Mouse (Mus musculus) neural tube, embryonic 12.5 days (tissue): ENCODE measurements around the gene Nagk. TPM values are rescaled to one million over a fixed set of nuclear protein-coding genes. Genes with fewer than 3 reads are reported as not detected.
"Not testable (repeated sequence)": the region's sequence is repeated elsewhere in the genome, so short reads cannot be mapped to it uniquely, and the experiment has no call there.

Source experiments
- ATAC-seq: fragments of 200-750 bp; cut with Nextera tagmentation; 2 replicates; pipeline ENCODE4 v1.8.0; 2017; ENCODE audit warnings: low read depth, mild to moderate bottlenecking, moderate TSS enrichment, moderate library complexity; ENCODE audit not compliant: low FRiP score
- H3K27ac ChIP-seq: fragments of 300-500 bp; sonication (generic); 2 replicates; pipeline ENCODE4 v1.5.1; 2016
- H3K27me3 ChIP-seq: fragments of 300-500 bp; sonication (generic); replicated peaks from 2 replicates; pipeline ENCODE4 v1.6.1; 2016; ENCODE audit warnings: mild to moderate bottlenecking
- H3K36me3 ChIP-seq: fragments of 300-500 bp; sonication (generic); 2 replicates; pipeline ENCODE4 v1.6.1; 2016; ENCODE audit warnings: mild to moderate bottlenecking
- H3K4me1 ChIP-seq: fragments of 300-500 bp; sonication (generic); 2 replicates; pipeline ENCODE4 v1.6.1; 2016
- H3K4me2 ChIP-seq: fragments of 300-500 bp; sonication (generic); replicated peaks from 2 replicates; pipeline ENCODE4 v1.6.1; 2016; ENCODE audit warnings: mild to moderate bottlenecking
- H3K4me3 ChIP-seq: fragments of 300-500 bp; sonication (generic); 2 replicates; pipeline ENCODE4 v1.5.1; 2016
- H3K9ac ChIP-seq: fragments of 300-500 bp; sonication (generic); 2 replicates; pipeline ENCODE4 v1.6.1; 2016; ENCODE audit warnings: mild to moderate bottlenecking
- H3K9me3 ChIP-seq: fragments of 300-500 bp; sonication (generic); 2 replicates; pipeline ENCODE4 v1.6.1; 2016; ENCODE audit warnings: mild to moderate bottlenecking
- WGBS: fragments of 180-500 bp; shearing (Covaris S2); methylation state at CpG from one replicate; pipeline ENCODE4 v1.1.7; 2016; 5-methylcytosine and 5-hydroxymethylcytosine counted together
- polyA plus RNA-seq: library from polyadenylated mRNA; unstranded; fragments of >200 nt; fragmentation: Nextera tagmentation; extraction: Ambion mirVana; gene quantifications from 2 replicates; pipeline ENCODE4 v1.2.1, GENCODE M21; 2016

Nagk gene
- polyA plus RNA-seq, 1 experiment from 2014 or later = 62.6 TPM

DNA sequence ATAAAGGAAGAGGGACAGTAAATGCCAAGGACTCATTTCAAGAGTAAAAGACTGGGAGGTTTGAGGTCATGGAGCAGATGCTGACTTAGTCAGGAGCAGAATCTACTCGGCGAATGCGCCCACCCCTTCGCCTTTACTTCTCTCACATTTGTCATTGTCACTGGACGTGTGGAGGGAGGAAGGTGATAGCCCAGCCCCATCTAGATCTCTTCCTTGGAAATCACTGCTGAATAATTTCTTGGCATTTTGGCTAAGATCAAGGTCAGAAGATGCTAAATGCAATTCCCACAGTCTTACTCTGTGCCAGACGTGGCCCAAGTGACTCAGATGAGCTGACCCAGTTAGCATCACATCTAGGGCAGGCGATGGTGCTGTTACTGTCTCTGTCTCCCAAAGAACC is 16.5 kb upstream of the Nagk start:
- H3K9me3 ChIP-seq = no peaks in the 10 kb centered on the region
- no peak for ATAC-seq
- peaks cover 2% of the 10 kb centered on the region; the same call in 1 of the 2 replicates for H3K36me3 ChIP-seq
- no peak overlapping the region for H3K27ac ChIP-seq
- H3K27me3 ChIP-seq = no peaks in the 10 kb centered on the region
- H3K9ac ChIP-seq = no peak overlapping the region
- 83% methylated on average over 7 of the region's 7 CpGs for WGBS
- H3K4me3 ChIP-seq = no peak overlapping the region
- no peak overlapping the region for H3K4me2 ChIP-seq
- H3K4me1 ChIP-seq = peaks cover 19% of the 10 kb centered on the region

DNA sequence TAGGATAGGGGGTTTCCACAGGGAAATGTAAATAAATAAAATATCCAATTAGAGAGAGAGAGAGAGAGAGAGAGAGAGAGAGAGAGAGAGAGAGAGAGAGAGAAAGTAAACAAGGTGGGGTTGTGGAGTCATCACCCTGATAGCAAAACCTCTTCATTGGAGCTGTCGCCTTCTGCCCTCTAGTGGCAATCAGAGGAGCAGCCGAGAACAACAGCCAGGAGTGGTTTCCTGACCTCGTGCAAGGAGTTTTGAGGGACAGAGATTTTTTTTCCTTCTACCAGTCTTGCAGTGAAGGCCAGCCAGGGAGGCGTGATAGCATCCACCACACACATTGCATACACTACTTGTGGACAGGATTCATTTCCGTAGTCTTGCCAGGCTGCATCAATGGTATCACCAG is 15.8 kb upstream of the Nagk start:
- H3K4me1 ChIP-seq = peaks cover 12% of the 10 kb centered on the region
- H3K36me3 ChIP-seq = no peaks in the 10 kb centered on the region
- ATAC-seq = no peak
- no peak overlapping the region for H3K4me2 ChIP-seq
- no peaks in the 10 kb centered on the region for H3K9me3 ChIP-seq
- no peak overlapping the region for H3K27ac ChIP-seq
- H3K4me3 ChIP-seq = no peak overlapping the region
- H3K9ac ChIP-seq = no peak overlapping the region
- 8% methylated on average over 5 of the region's 5 CpGs for WGBS
- H3K27me3 ChIP-seq = no peaks in the 10 kb centered on the region

GRCm38 (mm10) chr6:83786426-83786825 is 8.4 kb upstream of the Nagk start:
- no peak overlapping the region for H3K4me3 ChIP-seq
- ATAC-seq = no peak
- H3K36me3 ChIP-seq = no peaks in the 10 kb centered on the region
- H3K9me3 ChIP-seq = no peaks in the 10 kb centered on the region
- no peak overlapping the region for H3K9ac ChIP-seq
- H3K27me3 ChIP-seq = no peaks in the 10 kb centered on the region
- WGBS = 76% methylated on average over 3 of the region's 3 CpGs
- peaks cover 12% of the 10 kb centered on the region for H3K4me1 ChIP-seq
- H3K27ac ChIP-seq = no peak overlapping the region
- no peak overlapping the region for H3K4me2 ChIP-seq

DNA sequence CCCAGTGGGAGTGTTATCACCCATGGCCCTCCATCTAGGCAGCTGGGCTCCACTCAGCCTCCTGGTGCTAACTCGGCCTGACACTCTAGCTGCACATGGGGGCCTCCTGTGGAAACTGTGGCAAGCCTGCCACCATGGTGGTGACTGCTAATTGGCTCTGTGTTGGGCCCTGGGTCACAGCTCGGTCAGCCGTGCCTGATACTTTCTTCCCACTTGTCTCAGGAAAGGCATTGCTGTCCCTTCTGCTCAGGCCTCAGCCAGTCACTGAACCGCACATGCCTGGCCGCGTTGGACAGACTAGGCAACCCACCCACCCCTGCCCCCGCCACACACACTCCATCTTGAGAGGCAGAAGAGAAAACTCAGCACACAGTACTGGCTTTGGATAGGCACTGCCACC is 6.2 kb upstream of the Nagk start:
- Histone ChIP-seq H3K36me3 (no peaks in the 10 kb centered on the region), H3K9me3 (no peaks in the 10 kb centered on the region), H3K4me3 (no peak overlapping the region), H3K27me3 (no peaks in the 10 kb centered on the region), H3K27ac (no peak overlapping the region), H3K9ac (no peak overlapping the region), H3K4me1 (peaks cover 12% of the 10 kb centered on the region), H3K4me2 (no peak overlapping the region)
- peak; percentile 71; the same call in 1 of the 2 replicates for ATAC-seq
- WGBS = 38% methylated on average over 7 of the region's 7 CpGs

DNA sequence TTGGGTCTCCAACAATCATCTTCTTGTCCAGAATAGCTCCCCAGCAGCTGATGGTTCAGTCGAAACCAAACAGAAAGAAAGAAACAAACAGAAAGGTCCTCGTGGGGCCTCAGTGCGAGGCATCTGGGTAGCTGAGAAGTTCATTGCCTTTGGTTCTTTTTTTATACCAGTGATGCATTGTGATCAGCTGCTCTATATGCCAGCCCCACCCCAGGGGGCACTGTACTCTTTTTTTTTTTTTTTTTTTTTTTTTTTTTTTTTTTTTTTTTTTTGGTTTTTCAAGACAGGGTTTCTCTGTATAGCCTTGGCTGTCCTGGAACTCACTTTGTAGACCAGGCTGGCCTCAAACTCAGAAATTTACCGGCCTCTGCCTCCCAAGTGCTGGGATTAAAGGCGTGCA is 4.2 kb upstream of the Nagk start:
- H3K27me3 ChIP-seq, H3K27ac ChIP-seq, ATAC-seq, H3K9me3 ChIP-seq, H3K36me3 ChIP-seq, H3K4me3 ChIP-seq, H3K4me2 ChIP-seq, H3K9ac ChIP-seq: not testable (repeated sequence)
- WGBS = 79% methylated on average over 5 of the region's 5 CpGs
- H3K4me1 ChIP-seq = peaks cover 18% of the 10 kb centered on the region

DNA sequence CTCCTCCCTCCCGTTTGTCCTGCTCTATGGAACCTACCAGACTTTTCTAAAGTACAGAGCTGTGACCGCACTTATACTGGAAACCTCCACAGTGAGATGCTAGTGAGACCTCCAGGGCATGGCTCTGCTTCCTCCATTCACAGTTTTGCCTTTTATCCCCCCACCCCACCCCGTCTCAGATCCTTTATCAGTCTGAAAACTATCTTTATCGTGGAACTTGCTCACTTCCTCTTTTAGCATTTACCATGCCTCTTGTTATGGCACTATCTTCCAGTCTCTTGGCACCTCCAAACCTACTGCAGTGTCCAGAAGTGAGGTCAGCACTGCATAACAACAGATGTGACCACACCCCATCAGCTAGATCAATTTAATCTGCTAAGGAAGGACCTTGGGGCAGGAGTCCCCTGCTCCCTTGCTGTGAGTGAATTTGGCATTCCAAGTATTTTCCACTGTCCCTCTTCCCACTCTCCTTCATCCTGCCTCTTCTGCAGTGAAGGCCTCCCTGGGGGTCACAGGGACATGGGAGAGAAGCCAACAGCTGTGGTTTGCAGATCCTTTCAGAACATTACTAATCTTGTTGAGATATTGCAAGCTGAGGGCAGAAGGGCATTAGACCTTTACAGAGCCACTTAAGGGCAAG is 3.4 kb upstream of the Nagk start:
- ATAC-seq = no peak
- no peak overlapping the region for H3K9ac ChIP-seq
- no peak overlapping the region for H3K4me3 ChIP-seq
- no peak overlapping the region for H3K4me2 ChIP-seq
- H3K27ac ChIP-seq = no peak overlapping the region
- no peaks in the 10 kb centered on the region for H3K9me3 ChIP-seq
- no peaks in the 10 kb centered on the region for H3K27me3 ChIP-seq
- H3K36me3 ChIP-seq = no peaks in the 10 kb centered on the region
- peaks cover 18% of the 10 kb centered on the region for H3K4me1 ChIP-seq
- 72% methylated on average over 4 of the region's 4 CpGs for WGBS

GRCm38 (mm10) chr6:83795492-83795900 is 714 bp downstream of the Nagk start:
- Histone ChIP-seq H3K4me1 (peaks cover 6% of the 10 kb centered on the region), H3K4me3 (peak overlapping the region; percentile 80), H3K4me2 (peak overlapping the region; percentile 89), H3K27ac (peak overlapping the region; percentile 92), H3K36me3 (peaks cover 9% of the 10 kb centered on the region; the same call in 1 of the 2 replicates), H3K9ac (peak overlapping the region; percentile 84), H3K27me3 (no peaks in the 10 kb centered on the region), H3K9me3 (no peaks in the 10 kb centered on the region)
- peak; percentile 15; the same call in 1 of the 2 replicates for ATAC-seq
- WGBS = 13% methylated on average over 13 of the region's 13 CpGs

GRCm38 (mm10) chr6:83796686-83797085 is 1.9 kb downstream of the Nagk start:
- no peak for ATAC-seq
- Histone ChIP-seq H3K27ac (no peak overlapping the region), H3K4me1 (peaks cover 6% of the 10 kb centered on the region), H3K9ac (no peak overlapping the region), H3K27me3 (no peaks in the 10 kb centered on the region), H3K4me3 (no peak overlapping the region), H3K4me2 (no peak overlapping the region), H3K36me3 (peaks cover 20% of the 10 kb centered on the region), H3K9me3 (no peaks in the 10 kb centered on the region)
- 65% methylated on average over 3 of the region's 3 CpGs for WGBS

DNA sequence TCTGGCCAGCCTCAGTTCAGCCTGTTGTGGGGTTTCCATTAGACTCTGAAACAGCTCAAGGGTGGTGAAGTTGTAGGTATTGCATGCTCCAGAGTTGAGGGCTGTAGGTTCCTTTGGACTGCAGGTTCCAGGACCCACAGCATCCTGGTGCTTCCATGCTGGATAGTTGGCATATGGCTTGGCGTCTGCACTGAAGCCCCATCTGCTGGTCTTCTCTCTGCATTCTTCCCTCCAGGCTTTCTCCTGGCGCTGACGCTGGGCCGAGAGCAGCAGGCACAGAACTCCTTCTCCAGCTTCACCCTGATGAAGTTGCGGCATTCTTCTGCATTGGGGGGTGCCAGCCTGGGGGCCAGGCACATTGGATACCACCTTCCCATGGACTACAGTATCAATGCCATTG is 7.3 kb downstream of the Nagk start:
- Histone ChIP-seq H3K4me1 (no peaks in the 10 kb centered on the region), H3K9ac (no peak overlapping the region), H3K36me3 (peaks cover 42% of the 10 kb centered on the region), H3K4me2 (no peak overlapping the region), H3K9me3 (no peaks in the 10 kb centered on the region), H3K27me3 (no peaks in the 10 kb centered on the region), H3K4me3 (no peak overlapping the region), H3K27ac (no peak overlapping the region)
- ATAC-seq = no peak
- WGBS = 94% methylated on average over 5 of the region's 5 CpGs

GRCm38 (mm10) chr6:83802846-83803245 is 8.1 kb downstream of the Nagk start:
- no peak for ATAC-seq
- H3K9me3 ChIP-seq = no peaks in the 10 kb centered on the region
- no peak overlapping the region for H3K9ac ChIP-seq
- whole genome bisulfite sequencing = 90% methylated on average over 3 of the region's 3 CpGs
- H3K4me1 ChIP-seq = no peaks in the 10 kb centered on the region
- H3K27ac ChIP-seq = no peak overlapping the region
- no peak overlapping the region for H3K4me2 ChIP-seq
- peaks cover 48% of the 10 kb centered on the region for H3K36me3 ChIP-seq
- no peaks in the 10 kb centered on the region for H3K27me3 ChIP-seq
- no peak overlapping the region for H3K4me3 ChIP-seq

DNA sequence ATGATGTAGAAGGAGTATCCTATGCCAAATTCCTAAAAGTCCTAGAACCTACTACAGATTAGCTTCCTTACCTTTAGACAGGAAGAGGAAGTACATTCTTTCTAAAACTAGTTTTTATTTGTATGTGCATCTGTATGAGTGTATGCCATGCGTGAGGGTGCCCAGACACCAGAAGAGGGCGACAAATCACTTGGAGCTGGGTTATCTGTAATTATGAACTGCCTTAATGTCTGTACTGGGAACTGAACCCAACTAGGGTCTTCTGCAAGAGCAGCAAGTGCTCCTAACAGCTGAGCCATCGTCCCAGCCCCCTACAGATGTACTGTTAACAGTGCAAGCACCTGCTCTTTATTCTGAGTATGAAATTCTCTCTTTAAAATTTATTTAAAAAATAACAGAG is 21.0 kb downstream of the Nagk start:
- Histone ChIP-seq H3K27ac (no peak overlapping the region), H3K9me3 (no peaks in the 10 kb centered on the region), H3K36me3 (peaks cover 31% of the 10 kb centered on the region), H3K27me3 (no peaks in the 10 kb centered on the region), H3K4me2 (no peak overlapping the region), H3K9ac (no peak overlapping the region), H3K4me1 (no peaks in the 10 kb centered on the region), H3K4me3 (no peak overlapping the region)
- whole genome bisulfite sequencing = 90% methylated on average over 3 of the region's 3 CpGs
- ATAC-seq = no peak

- no peak overlapping the region for H3K4me2 ChIP-seq
- WGBS = 88% methylated on average over 1 of the region's 1 CpGs
- peaks cover 15% of the 10 kb centered on the region for H3K36me3 ChIP-seq
- no peaks in the 10 kb centered on the region for H3K9me3 ChIP-seq
- H3K4me1 ChIP-seq = no peaks in the 10 kb centered on the region
- no peak for ATAC-seq
- no peak overlapping the region for H3K27ac ChIP-seq
- H3K9ac ChIP-seq = no peak overlapping the region
- no peaks in the 10 kb centered on the region for H3K27me3 ChIP-seq
- no peak overlapping the region for H3K4me3 ChIP-seq
These were observed 24.2 kb downstream of the Nagk start for GRCm38 (mm10) chr6:83818996-83819395.
